Mouse (Mus musculus): ENCODE results near the gene Pimreg.

- no peak for TF ChIP-seq CTCF (IDR thresholded peaks at IDR 0.05; ENCODE audit: extremely low read depth, insufficient read depth, low read length)
- TF ChIP-seq POLR2A (IDR thresholded peaks at IDR 0.05; ENCODE audit: extremely low read depth, insufficient read depth, low read length), result no peak
These were observed 2.0 kb upstream of the Pimreg start for GRCm38 (mm10) chr11:72039599-72040386.
